Mouse (Mus musculus) intestine, embryonic 16.5 days (tissue): ENCODE data around the gene Olfr955. TPM values are rescaled to one million over a fixed set of nuclear protein-coding genes. Genes with fewer than 3 reads are reported as not detected.

ENCODE experiments used
- polyA plus RNA-seq: library from polyadenylated mRNA; unstranded; fragments of >200 nt; fragmentation: Nextera tagmentation; extraction: Ambion mirVana; gene quantifications from 2 replicates; pipeline ENCODE4 v1.2.1, GENCODE M21; 2015

The Olfr955 gene
- polyA plus RNA-seq, 1 experiment from 2014 or later: not detected

Other genes starting within 250 kb of the Olfr955 start
- not detected in 2 replicates for gene Olfr1537, start 221.9 kb downstream of the Olfr955 start, polyA plus RNA-seq
- not detected in 2 replicates for gene Olfr945, start 195.1 kb downstream of the Olfr955 start, polyA plus RNA-seq
- not detected in 2 replicates for gene Olfr948, start 145.9 kb downstream of the Olfr955 start, polyA plus RNA-seq
- not detected in 2 replicates for gene Olfr951, start 84.5 kb downstream of the Olfr955 start, polyA plus RNA-seq
- not detected in 2 replicates for gene Olfr952, start 44.8 kb downstream of the Olfr955 start, polyA plus RNA-seq
- not detected in 2 replicates for gene Olfr954, start 15.2 kb downstream of the Olfr955 start, polyA plus RNA-seq
- gene Olfr44, start 22.1 kb upstream of the Olfr955 start, polyA plus RNA-seq: not detected in 2 replicates
- gene Olfr957, start 43.9 kb upstream of the Olfr955 start, polyA plus RNA-seq: not detected in 2 replicates
- not detected in 2 replicates for gene Olfr958, start 82.1 kb upstream of the Olfr955 start, polyA plus RNA-seq
- not detected in 2 replicates for gene Olfr959, start 103.6 kb upstream of the Olfr955 start, polyA plus RNA-seq
- gene AW551984, start 132.5 kb upstream of the Olfr955 start, polyA plus RNA-seq: 16.0 and 18.1 TPM in 2 replicates
- gene Olfr148, start 138.7 kb upstream of the Olfr955 start, polyA plus RNA-seq: not detected in 2 replicates
- not detected in 2 replicates for gene Olfr960, start 149.4 kb upstream of the Olfr955 start, polyA plus RNA-seq
- not detected in 2 replicates for gene Olfr961, start 173.1 kb upstream of the Olfr955 start, polyA plus RNA-seq
- gene Olfr963, start 195.3 kb upstream of the Olfr955 start, polyA plus RNA-seq: not detected in 2 replicates
- not detected in 2 replicates for gene Olfr149, start 235.2 kb upstream of the Olfr955 start, polyA plus RNA-seq
- not detected in 2 replicates for gene Olfr965, start 239.4 kb upstream of the Olfr955 start, polyA plus RNA-seq